Mouse (Mus musculus) E14TG2a.4 (cell line): ENCODE data around the gene Il12b.
A peak's percentile ranks its signal among the peaks of the same experiment; 100 is the strongest.

Source experiments
- H3K27me3 ChIP-seq: 2 replicates; pipeline ENCODE4 v1.6.1; 2014; ENCODE audit warnings: low read length, control low read depth; ENCODE audit not compliant: insufficient read depth
- H3K36me3 ChIP-seq: 2 replicates; pipeline ENCODE4 v1.6.1; 2014; ENCODE audit warnings: low read length, control low read depth; ENCODE audit not compliant: insufficient read depth
- H3K4me1 ChIP-seq: replicated peaks from 2 replicates; pipeline ENCODE4 v1.6.1; 2014; ENCODE audit warnings: low read depth, low read length, control low read depth
- H3K4me3 ChIP-seq: replicated peaks from 2 replicates; pipeline ENCODE4 v1.5.1; 2014; ENCODE audit warnings: mild to moderate bottlenecking, low read length
- H3K9me3 ChIP-seq: 2 replicates; pipeline ENCODE4 v1.6.1; 2014; ENCODE audit warnings: low read length, control low read depth
- CTCF ChIP-seq: conservative IDR thresholded peaks from 2 replicates; pipeline ENCODE4 v1.5.1; 2014; ENCODE audit warnings: low read length
- NANOG ChIP-seq: IDR thresholded peaks from 2 replicates; pipeline ENCODE4 v1.6.1; 2014; ENCODE audit warnings: borderline replicate concordance, low read length, mixed read lengths
- POU5F1 ChIP-seq: IDR thresholded peaks from 2 replicates; pipeline ENCODE4 v1.6.1; 2014; ENCODE audit warnings: low read length, borderline replicate concordance

Gene Il12b

GRCm38 (mm10) chr11:44399763-44400162 lies at the start of gene Il12b:
Il12b (plus strand) TSS chr11:44400063.
- TF ChIP-seq NANOG (no peak), POU5F1 (no peak), CTCF (no peak)
- peak within 1 kb of the TSS; percentile 63 for H3K4me3 ChIP-seq
- no peaks in the 10 kb centered on the region for H3K9me3 ChIP-seq
- peaks cover 12% of the 10 kb centered on the region for H3K27me3 ChIP-seq
- H3K36me3 ChIP-seq: no peaks in the 10 kb centered on the region
- peaks cover 10% of the 10 kb centered on the region for H3K4me1 ChIP-seq

- H3K4me1 ChIP-seq: no peaks in the 10 kb centered on the region
- H3K9me3 ChIP-seq: no peaks in the 10 kb centered on the region
- no peak overlapping the region for H3K4me3 ChIP-seq
- H3K27me3 ChIP-seq: no peaks in the 10 kb centered on the region
- H3K36me3 ChIP-seq: no peaks in the 10 kb centered on the region
- TF ChIP-seq CTCF (no peak), NANOG (no peak), POU5F1 (no peak)
Observed at GRCm38 (mm10) chr11:44354860-44355470, 44.9 kb upstream of the Il12b start.

- Histone ChIP-seq H3K36me3 (no peaks in the 10 kb centered on the region), H3K9me3 (no peaks in the 10 kb centered on the region), H3K4me1 (no peaks in the 10 kb centered on the region), H3K4me3 (no peak overlapping the region), H3K27me3 (no peaks in the 10 kb centered on the region)
- TF ChIP-seq CTCF (no peak), POU5F1 (no peak), NANOG (no peak)
Observed at GRCm38 (mm10) chr11:44356171-44356570, 43.7 kb upstream of the Il12b start.

- H3K36me3 ChIP-seq: no peaks in the 10 kb centered on the region
- H3K4me3 ChIP-seq: no peak overlapping the region
- TF ChIP-seq CTCF (no peak), NANOG (no peak)
- no peaks in the 10 kb centered on the region for H3K27me3 ChIP-seq
- no peaks in the 10 kb centered on the region for H3K9me3 ChIP-seq
- H3K4me1 ChIP-seq: no peaks in the 10 kb centered on the region
Observed at GRCm38 (mm10) chr11:44364536-44364935, 35.3 kb upstream of the Il12b start.

GRCm38 (mm10) chr11:44367711-44368110 lies 32.2 kb upstream of the Il12b start:
- Histone ChIP-seq H3K36me3 (no peaks in the 10 kb centered on the region), H3K4me3 (no peak overlapping the region), H3K4me1 (no peaks in the 10 kb centered on the region), H3K9me3 (no peaks in the 10 kb centered on the region), H3K27me3 (no peaks in the 10 kb centered on the region)
- TF ChIP-seq NANOG (no peak), CTCF (no peak), POU5F1 (no peak)

GRCm38 (mm10) chr11:44372856-44373255 lies 27.0 kb upstream of the Il12b start:
- Histone ChIP-seq H3K4me3 (no peak overlapping the region), H3K27me3 (no peaks in the 10 kb centered on the region), H3K4me1 (no peaks in the 10 kb centered on the region), H3K36me3 (no peaks in the 10 kb centered on the region), H3K9me3 (no peaks in the 10 kb centered on the region)
- TF ChIP-seq CTCF (no peak), POU5F1 (no peak), NANOG (no peak)

- no peaks in the 10 kb centered on the region for H3K27me3 ChIP-seq
- no peaks in the 10 kb centered on the region for H3K36me3 ChIP-seq
- TF ChIP-seq POU5F1 (no peak), CTCF (no peak), NANOG (no peak)
- no peaks in the 10 kb centered on the region for H3K9me3 ChIP-seq
- H3K4me1 ChIP-seq: no peaks in the 10 kb centered on the region
- no peak overlapping the region for H3K4me3 ChIP-seq
Observed at GRCm38 (mm10) chr11:44377879-44378278, 22.0 kb upstream of the Il12b start.

GRCm38 (mm10) chr11:44380432-44381051 lies 19.3 kb upstream of the Il12b start:
- no peaks in the 10 kb centered on the region for H3K9me3 ChIP-seq
- H3K4me1 ChIP-seq: no peaks in the 10 kb centered on the region
- H3K4me3 ChIP-seq: no peak overlapping the region
- H3K27me3 ChIP-seq: no peaks in the 10 kb centered on the region
- H3K36me3 ChIP-seq: no peaks in the 10 kb centered on the region
- TF ChIP-seq NANOG: no peak
- TF ChIP-seq CTCF: no peak
- TF ChIP-seq POU5F1: no peak

GRCm38 (mm10) chr11:44382200-44382599 lies 17.7 kb upstream of the Il12b start:
- Histone ChIP-seq H3K4me1 (no peaks in the 10 kb centered on the region), H3K4me3 (no peak overlapping the region), H3K36me3 (no peaks in the 10 kb centered on the region), H3K27me3 (no peaks in the 10 kb centered on the region), H3K9me3 (no peaks in the 10 kb centered on the region)
- no peak for TF ChIP-seq NANOG
